Mouse (Mus musculus) heart, postnatal 25 days (tissue): ENCODE results near the gene D13Ertd608e. TPM values are rescaled to one million over a fixed set of nuclear protein-coding genes. Genes with fewer than 3 reads are reported as not detected.
"Not testable (repeated sequence)": the region's sequence is repeated elsewhere in the genome, so short reads cannot be mapped to it uniquely, and the experiment has no call there.

Source experiments
- DNase-seq: peaks from one replicate; pipeline ENCODE4 v3.0.0; 2022; ENCODE audit warnings: low spot score
- intact Hi-C: fragments of 180-260 bp; cut with DNase I; formaldehyde crosslinking; loops from one replicate; pipeline ENCODE4 v1.15.1; 2025
- total RNA-seq, 2 experiments: library from RNA; stranded (reverse); gene quantifications; 2 replicates each; pipeline ENCODE4 v1.2.3; 2021

The D13Ertd608e gene
- total RNA-seq, 2 experiments from 2014 or later = not detected

DNA sequence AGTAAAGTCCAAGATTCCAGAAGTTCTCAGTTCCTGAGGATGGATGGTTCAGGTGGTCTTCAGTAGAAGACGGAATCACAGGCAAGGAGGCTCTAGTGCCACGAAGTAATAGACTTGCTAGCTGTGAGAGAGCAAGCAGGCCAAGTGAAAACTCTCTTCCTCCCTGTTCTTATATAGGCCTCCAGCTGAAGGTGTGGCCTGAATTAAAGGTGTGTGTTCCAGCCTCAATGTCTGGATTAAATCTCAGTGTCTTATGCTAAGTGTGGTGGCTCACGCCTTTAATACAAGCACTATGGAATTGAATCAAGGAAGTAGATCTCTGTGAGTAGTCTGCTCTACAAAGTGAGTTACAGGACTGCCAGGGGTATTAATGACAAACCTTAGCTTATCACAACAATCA is 58.9 kb downstream of the D13Ertd608e start, which contains the start of gene Tcstv1:
Tcstv1 (minus strand) TSS at position 101 of the 400 bp plus-strand sequence.
- intact Hi-C loops, DNase-seq: not testable (repeated sequence)

Other genes starting within 250 kb of the D13Ertd608e start
- under 1 TPM in 1 of 2 experiments, not detected in 1; 0.06 TPM for gene Ccl28, start 212.2 kb upstream of the D13Ertd608e start, total RNA-seq
- gene Hmgcs1, start 145.6 kb upstream of the D13Ertd608e start, total RNA-seq = 10 to 100 TPM; 45.2 to 46.3 TPM
- 1 to 10 TPM; 1.1 to 1.3 TPM for gene Nim1k, start 80.1 kb upstream of the D13Ertd608e start, total RNA-seq
- gene Zfp131, start 45.1 kb upstream of the D13Ertd608e start, total RNA-seq = 10 to 100 TPM; 19.0 to 20.2 TPM
- not detected for gene AF067063, start 5.8 kb upstream of the D13Ertd608e start, total RNA-seq
- gene Tcstv1, start 58.8 kb downstream of the D13Ertd608e start, total RNA-seq = not detected
- gene Gm21761, start 93.3 kb downstream of the D13Ertd608e start, total RNA-seq = not detected
- not detected for gene B020031M17Rik, start 114.8 kb downstream of the D13Ertd608e start, total RNA-seq
- not detected for gene Gm36079, start 191.0 kb downstream of the D13Ertd608e start, total RNA-seq
- gene Gm21188, start 216.2 kb downstream of the D13Ertd608e start, total RNA-seq = under 1 TPM; 0.39 to 0.49 TPM